Mouse (Mus musculus): Measurements from ENCODE around the gene 1110032A03Rik.

DNA sequence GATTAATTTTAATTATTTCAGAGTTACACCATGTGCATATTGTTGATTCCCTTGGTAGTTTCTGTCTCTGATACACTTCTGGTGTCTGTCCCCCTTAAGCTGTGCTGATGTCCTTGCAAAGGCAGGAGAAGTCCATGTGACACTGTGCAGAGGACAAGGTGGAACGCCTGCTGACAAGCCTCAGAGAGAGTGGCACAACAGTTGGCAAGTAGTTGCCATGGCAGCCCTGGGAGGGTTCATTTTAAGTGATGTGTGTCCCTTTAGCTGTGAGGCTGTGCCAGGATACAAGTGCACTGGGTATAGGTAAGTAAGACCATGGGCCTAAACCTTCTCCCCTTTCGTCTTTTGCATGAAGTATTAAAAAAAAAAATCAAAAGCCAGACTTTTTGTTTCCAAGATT lies 5.3 kb downstream of the 1110032A03Rik start:
- TF ChIP-seq POLR2A (IDR thresholded peaks at IDR 0.05; ENCODE audit: insufficient read depth, low read depth, low read length) (no peak), CTCF (IDR thresholded peaks at IDR 0.05; ENCODE audit: insufficient read depth, low read depth, low read length) (no peak)

Data from olfactory bulb, adult 2 months (tissue).